Mouse (Mus musculus): ENCODE results near the gene Slfnl1.

DNA sequence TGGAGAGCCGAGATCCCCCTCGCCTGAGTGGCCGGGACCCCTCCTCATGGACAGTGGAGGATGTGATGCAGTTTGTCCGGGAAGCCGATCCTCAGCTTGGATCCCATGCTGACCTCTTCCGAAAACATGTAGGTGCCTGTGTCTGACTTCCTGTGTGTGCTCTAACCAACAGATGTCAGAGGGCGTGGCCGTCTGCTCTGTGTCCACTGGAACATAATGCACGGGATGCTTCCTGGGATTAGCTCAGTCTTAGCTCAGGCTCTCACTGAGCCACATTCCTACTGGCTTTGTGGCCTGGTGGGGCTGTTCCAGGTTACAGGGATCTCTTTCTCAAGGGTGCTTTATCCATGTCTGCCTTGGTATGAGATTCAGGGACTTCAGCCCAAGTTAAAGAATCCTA is 3.9 kb upstream of the Slfnl1 start:
- TF ChIP-seq CTCF (IDR thresholded peaks at IDR 0.05; ENCODE audit: low read depth, low read length) (no peak), POLR2A (IDR thresholded peaks at IDR 0.05; ENCODE audit: borderline replicate concordance, low read depth, low read length) (no peak)

Measured in bone marrow macrophage, adult 2 months (primary cell).